Mouse (Mus musculus): Measurements from ENCODE around the gene Atg5.
"Not testable (repeated sequence)": the region's sequence is repeated elsewhere in the genome, so short reads cannot be mapped to it uniquely, and the experiment has no call there.

The Atg5 gene

GRCm38 (mm10) chr10:44316280-44317270, 48.4 kb downstream of the Atg5 start:
- no peak for DNase-seq

GRCm38 (mm10) chr10:44322166-44322565, 54.0 kb downstream of the Atg5 start:
- DNase-seq, result no peak

GRCm38 (mm10) chr10:44323070-44323775, 55.1 kb downstream of the Atg5 start:
- DNase-seq, result no peak

GRCm38 (mm10) chr10:44323836-44324235, 55.7 kb downstream of the Atg5 start:
- no peak for DNase-seq

GRCm38 (mm10) chr10:44325551-44326500, 57.7 kb downstream of the Atg5 start:
- no peak for DNase-seq

GRCm38 (mm10) chr10:44327057-44327456, 58.9 kb downstream of the Atg5 start:
- DNase-seq, result no peak

GRCm38 (mm10) chr10:44328347-44328746, 60.2 kb downstream of the Atg5 start:
- no peak for DNase-seq

- DNase-seq, result no peak
Observed at GRCm38 (mm10) chr10:44330717-44331116, 62.6 kb downstream of the Atg5 start.

GRCm38 (mm10) chr10:44331469-44331868, 63.3 kb downstream of the Atg5 start:
- no peak for DNase-seq

- not testable (repeated sequence) for DNase-seq
Observed at GRCm38 (mm10) chr10:44332656-44333055, 64.5 kb downstream of the Atg5 start.

- DNase-seq, result not testable (repeated sequence)
Observed at GRCm38 (mm10) chr10:44336641-44337382, 68.7 kb downstream of the Atg5 start.

- no peak for DNase-seq
Observed at GRCm38 (mm10) chr10:44338571-44338970, 70.4 kb downstream of the Atg5 start.

- no peak for DNase-seq
Observed at GRCm38 (mm10) chr10:44339326-44339725, 71.2 kb downstream of the Atg5 start.

- DNase-seq, result no peak
Observed at GRCm38 (mm10) chr10:44340928-44341327, 72.8 kb downstream of the Atg5 start.

GRCm38 (mm10) chr10:44341826-44342521, 73.8 kb downstream of the Atg5 start:
- no peak for DNase-seq

- DNase-seq, result no peak
Observed at GRCm38 (mm10) chr10:44343351-44343750, 75.2 kb downstream of the Atg5 start.

- DNase-seq, result no peak
Observed at GRCm38 (mm10) chr10:44347549-44348172, 79.5 kb downstream of the Atg5 start.

- no peak for DNase-seq
Observed at GRCm38 (mm10) chr10:44348474-44349415, 80.6 kb downstream of the Atg5 start.

GRCm38 (mm10) chr10:44353467-44353866, 85.3 kb downstream of the Atg5 start:
- no peak for DNase-seq

GRCm38 (mm10) chr10:44354393-44354792, 86.2 kb downstream of the Atg5 start:
- DNase-seq, result no peak

Data from cerebellum, adult 9-11 months (tissue).